Mouse (Mus musculus): ENCODE results near the gene Gm128. TPM values are rescaled to one million over a fixed set of nuclear protein-coding genes. Genes with fewer than 3 reads are reported as not detected.

Gene Gm128
- polyA plus RNA-seq, 1 experiment from 2014 or later = 0.13 TPM

GRCm38 (mm10) chr3:95210585-95210984 is 30.8 kb downstream of the Gm128 start:
- 48% methylated on average over 2 of the region's 2 CpGs for WGBS

DNA sequence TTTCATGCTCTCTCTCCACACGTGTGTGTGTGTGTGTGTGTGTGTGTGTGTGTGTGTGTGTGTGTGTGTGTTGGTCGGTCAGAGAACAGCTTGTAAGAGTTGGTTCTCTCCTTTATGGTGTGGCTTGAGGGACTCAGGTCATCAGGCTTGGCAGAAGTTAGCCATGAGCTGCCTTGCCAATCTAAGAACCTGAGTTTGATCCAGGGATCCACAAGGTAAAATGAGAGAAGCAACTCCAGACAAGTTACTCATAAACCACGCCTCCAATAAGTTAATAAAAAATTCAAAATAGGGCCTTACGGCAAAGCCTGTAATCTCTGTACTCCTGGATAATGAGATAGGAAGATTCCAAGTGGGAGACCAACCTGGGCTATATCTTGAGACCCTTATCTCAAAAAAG is 33.1 kb downstream of the Gm128 start:
- Histone ChIP-seq H3K9me3 (replicated peaks) (no peaks in the 10 kb centered on the region), H3K4me2 (no peak overlapping the region), H3K4me3 (replicated peaks) (no peak overlapping the region), H3K27ac (replicated peaks) (no peak overlapping the region), H3K36me3 (peaks cover 26% of the 10 kb centered on the region), H3K27me3 (replicated peaks) (no peaks in the 10 kb centered on the region), H3K4me1 (no peaks in the 10 kb centered on the region), H3K9ac (replicated peaks) (no peak overlapping the region)
- 86% methylated on average over 4 of the region's 4 CpGs for WGBS
- ATAC-seq (ENCODE audit: low FRiP score) = no peak

More at GRCm38 (mm10) chr3:95210585-95210984, 30.8 kb downstream of the Gm128 start:
- no peak for ATAC-seq (ENCODE audit: low FRiP score)
- no peak overlapping the region for H3K4me3 ChIP-seq (replicated peaks)
- H3K4me2 ChIP-seq = no peak overlapping the region
- H3K4me1 ChIP-seq = no peaks in the 10 kb centered on the region
- H3K27ac ChIP-seq (replicated peaks) = no peak overlapping the region
- no peak overlapping the region for H3K9ac ChIP-seq (replicated peaks)
- H3K9me3 ChIP-seq (replicated peaks) = no peaks in the 10 kb centered on the region
- H3K36me3 ChIP-seq = peaks cover 17% of the 10 kb centered on the region
- H3K27me3 ChIP-seq (replicated peaks) = no peaks in the 10 kb centered on the region

GRCm38 (mm10) chr3:95203880-95204279 is 37.5 kb downstream of the Gm128 start:
- no peak for ATAC-seq (ENCODE audit: low FRiP score)
- Histone ChIP-seq H3K4me3 (replicated peaks) (no peak overlapping the region), H3K4me1 (no peaks in the 10 kb centered on the region), H3K27me3 (replicated peaks) (no peaks in the 10 kb centered on the region), H3K9ac (replicated peaks) (no peak overlapping the region), H3K27ac (replicated peaks) (no peak overlapping the region), H3K36me3 (peaks cover 61% of the 10 kb centered on the region), H3K4me2 (no peak overlapping the region), H3K9me3 (replicated peaks) (no peaks in the 10 kb centered on the region)
- WGBS = 92% methylated on average over 6 of the region's 6 CpGs

GRCm38 (mm10) chr3:95200562-95200961 is 40.8 kb downstream of the Gm128 start:
- Histone ChIP-seq H3K9ac (replicated peaks) (no peak overlapping the region), H3K4me2 (no peak overlapping the region), H3K27ac (replicated peaks) (no peak overlapping the region), H3K4me3 (replicated peaks) (no peak overlapping the region), H3K4me1 (no peaks in the 10 kb centered on the region), H3K36me3 (peaks cover 79% of the 10 kb centered on the region), H3K27me3 (replicated peaks) (no peaks in the 10 kb centered on the region), H3K9me3 (replicated peaks) (no peaks in the 10 kb centered on the region)
- WGBS = 79% methylated on average over 2 of the region's 2 CpGs
- no peak for ATAC-seq (ENCODE audit: low FRiP score)

- ATAC-seq (ENCODE audit: low FRiP score) = no peak
- H3K4me2 ChIP-seq = no peak overlapping the region
- WGBS = 84% methylated on average over 7 of the region's 7 CpGs
Measured at GRCm38 (mm10) chr3:95200132-95200531, 41.3 kb downstream of the Gm128 start.

DNA sequence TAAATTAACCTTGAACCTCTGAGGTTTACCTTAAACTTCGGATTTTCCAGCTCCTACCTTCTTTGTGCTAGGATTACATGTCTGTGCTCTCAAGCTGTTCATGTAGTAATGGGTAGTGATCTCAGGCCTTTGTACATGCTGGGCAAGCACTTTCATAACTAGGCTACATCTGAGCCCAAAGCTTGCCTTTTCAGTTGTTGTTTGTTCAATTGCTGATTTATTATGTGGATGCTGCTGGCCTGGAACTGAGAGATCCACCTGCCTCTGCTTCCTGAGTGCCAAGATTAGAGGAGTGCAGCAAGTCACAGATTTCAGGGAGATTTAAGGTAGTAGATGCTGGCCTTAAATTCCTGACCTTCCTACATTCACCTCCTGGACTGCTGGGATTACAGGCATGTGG is 42.3 kb downstream of the Gm128 start:
- 85% methylated on average over 1 of the region's 1 CpGs for WGBS
- H3K36me3 ChIP-seq = peaks cover 77% of the 10 kb centered on the region
- ATAC-seq (ENCODE audit: low FRiP score) = no peak
- no peaks in the 10 kb centered on the region for H3K4me1 ChIP-seq
- no peaks in the 10 kb centered on the region for H3K27me3 ChIP-seq (replicated peaks)
- H3K27ac ChIP-seq (replicated peaks) = no peak overlapping the region
- no peak overlapping the region for H3K4me3 ChIP-seq (replicated peaks)
- H3K9ac ChIP-seq (replicated peaks) = no peak overlapping the region
- no peak overlapping the region for H3K4me2 ChIP-seq
- H3K9me3 ChIP-seq (replicated peaks) = no peaks in the 10 kb centered on the region

More at GRCm38 (mm10) chr3:95200132-95200531, 41.3 kb downstream of the Gm128 start:
- H3K4me3 ChIP-seq (replicated peaks) = no peak overlapping the region
- no peak overlapping the region for H3K9ac ChIP-seq (replicated peaks)
- H3K9me3 ChIP-seq (replicated peaks) = no peaks in the 10 kb centered on the region
- H3K27ac ChIP-seq (replicated peaks) = no peak overlapping the region
- H3K27me3 ChIP-seq (replicated peaks) = no peaks in the 10 kb centered on the region
- peaks cover 81% of the 10 kb centered on the region for H3K36me3 ChIP-seq
- no peaks in the 10 kb centered on the region for H3K4me1 ChIP-seq

GRCm38 (mm10) chr3:95195772-95196171 is 45.6 kb downstream of the Gm128 start:
- WGBS = 85% methylated on average over 2 of the region's 2 CpGs
- Histone ChIP-seq H3K4me3 (replicated peaks) (no peak overlapping the region), H3K9me3 (replicated peaks) (no peaks in the 10 kb centered on the region), H3K36me3 (peaks cover 55% of the 10 kb centered on the region), H3K27ac (replicated peaks) (no peak overlapping the region), H3K27me3 (replicated peaks) (no peaks in the 10 kb centered on the region), H3K4me2 (no peak overlapping the region), H3K9ac (replicated peaks) (no peak overlapping the region), H3K4me1 (no peaks in the 10 kb centered on the region)
- ATAC-seq (ENCODE audit: low FRiP score) = no peak

GRCm38 (mm10) chr3:95194721-95195135 is 46.7 kb downstream of the Gm128 start:
- H3K4me1 ChIP-seq = no peaks in the 10 kb centered on the region
- no peak for ATAC-seq (ENCODE audit: low FRiP score)
- H3K4me2 ChIP-seq = no peak overlapping the region
- H3K9me3 ChIP-seq (replicated peaks) = no peaks in the 10 kb centered on the region
- WGBS = 80% methylated on average over 6 of the region's 6 CpGs
- H3K27ac ChIP-seq (replicated peaks) = no peak overlapping the region
- H3K4me3 ChIP-seq (replicated peaks) = no peak overlapping the region
- H3K36me3 ChIP-seq = peaks cover 54% of the 10 kb centered on the region
- no peak overlapping the region for H3K9ac ChIP-seq (replicated peaks)
- no peaks in the 10 kb centered on the region for H3K27me3 ChIP-seq (replicated peaks)

Other genes with a start within 250 kb of the Gm128 start
- 16.6 and 17.7 TPM in 2 replicates for gene Zfp687, start 226.2 kb downstream of the Gm128 start, polyA plus RNA-seq (2015; fragmentation: Nextera tagmentation; extraction: Ambion mirVana)
- 264 and 266 TPM in 2 replicates for gene Psmd4, start 199.0 kb downstream of the Gm128 start, polyA plus RNA-seq (2015; fragmentation: Nextera tagmentation; extraction: Ambion mirVana)
- 15.5 and 16.5 TPM in 2 replicates for gene Pip5k1a, start 134.7 kb downstream of the Gm128 start, polyA plus RNA-seq (2015; fragmentation: Nextera tagmentation; extraction: Ambion mirVana)
- gene Vps72, start 130.6 kb downstream of the Gm128 start, polyA plus RNA-seq (2015; fragmentation: Nextera tagmentation; extraction: Ambion mirVana) = 142 and 151 TPM in 2 replicates
- gene Tmod4, start 117.1 kb downstream of the Gm128 start, polyA plus RNA-seq (2015; fragmentation: Nextera tagmentation; extraction: Ambion mirVana) = 1.3 and 1.5 TPM in 2 replicates
- gene Scnm1, start 107.6 kb downstream of the Gm128 start, polyA plus RNA-seq (2015; fragmentation: Nextera tagmentation; extraction: Ambion mirVana) = 86.7 and 88.4 TPM in 2 replicates
- gene Lysmd1, start 107.5 kb downstream of the Gm128 start, polyA plus RNA-seq (2015; fragmentation: Nextera tagmentation; extraction: Ambion mirVana) = 38.1 and 46.0 TPM in 2 replicates
- gene Tnfaip8l2, start 99.2 kb downstream of the Gm128 start, polyA plus RNA-seq (2015; fragmentation: Nextera tagmentation; extraction: Ambion mirVana) = 3.0 and 5.6 TPM in 2 replicates
- 17.7 and 24.4 TPM in 2 replicates for gene Sema6c, start 81.1 kb downstream of the Gm128 start, polyA plus RNA-seq (2015; fragmentation: Nextera tagmentation; extraction: Ambion mirVana)
- 2.8 and 3.9 TPM in 2 replicates for gene Gabpb2, start 23.7 kb downstream of the Gm128 start, polyA plus RNA-seq (2015; fragmentation: Nextera tagmentation; extraction: Ambion mirVana)
- gene Cdc42se1, start 12.9 kb downstream of the Gm128 start, polyA plus RNA-seq (2015; fragmentation: Nextera tagmentation; extraction: Ambion mirVana) = 46.2 and 55.5 TPM in 2 replicates
- 250 and 346 TPM in 2 replicates for gene Mllt11, start 9.4 kb downstream of the Gm128 start, polyA plus RNA-seq (2015; fragmentation: Nextera tagmentation; extraction: Ambion mirVana)
- gene Bnipl, start 9.6 kb upstream of the Gm128 start, polyA plus RNA-seq (2015; fragmentation: Nextera tagmentation; extraction: Ambion mirVana) = 0.29 TPM in 1 of 2 replicates, not detected in the other
- gene Mindy1, start 39.7 kb upstream of the Gm128 start, polyA plus RNA-seq (2015; fragmentation: Nextera tagmentation; extraction: Ambion mirVana) = 37.3 and 37.4 TPM in 2 replicates
- gene Prune1, start 40.5 kb upstream of the Gm128 start, polyA plus RNA-seq (2015; fragmentation: Nextera tagmentation; extraction: Ambion mirVana) = 57.3 and 61.7 TPM in 2 replicates
- 0.40 and 0.41 TPM in 2 replicates for gene Anxa9, start 65.6 kb upstream of the Gm128 start, polyA plus RNA-seq (2015; fragmentation: Nextera tagmentation; extraction: Ambion mirVana)
- 93.4 and 102 TPM in 2 replicates for gene Cers2, start 73.2 kb upstream of the Gm128 start, polyA plus RNA-seq (2015; fragmentation: Nextera tagmentation; extraction: Ambion mirVana)
- gene Setdb1, start 115.6 kb upstream of the Gm128 start, polyA plus RNA-seq (2015; fragmentation: Nextera tagmentation; extraction: Ambion mirVana) = 37.6 and 38.3 TPM in 2 replicates
- not detected in 2 replicates for gene 4930558C23Rik, start 161.2 kb upstream of the Gm128 start, polyA plus RNA-seq (2015; fragmentation: Nextera tagmentation; extraction: Ambion mirVana)
- gene Arnt, start 192.8 kb upstream of the Gm128 start, polyA plus RNA-seq (2015; fragmentation: Nextera tagmentation; extraction: Ambion mirVana) = 14.2 and 20.5 TPM in 2 replicates

All from neural tube, embryonic 15.5 days (tissue).